Mouse (Mus musculus): ENCODE results near the gene 4931422A03Rik. TPM values are rescaled to one million over a fixed set of nuclear protein-coding genes. Genes with fewer than 3 reads are reported as not detected.
A peak's percentile ranks its signal among the peaks of the same experiment; 100 is the strongest.

4931422A03Rik gene
- polyA plus RNA-seq, 1 experiment from 2014 or later: 1.8 TPM

DNA sequence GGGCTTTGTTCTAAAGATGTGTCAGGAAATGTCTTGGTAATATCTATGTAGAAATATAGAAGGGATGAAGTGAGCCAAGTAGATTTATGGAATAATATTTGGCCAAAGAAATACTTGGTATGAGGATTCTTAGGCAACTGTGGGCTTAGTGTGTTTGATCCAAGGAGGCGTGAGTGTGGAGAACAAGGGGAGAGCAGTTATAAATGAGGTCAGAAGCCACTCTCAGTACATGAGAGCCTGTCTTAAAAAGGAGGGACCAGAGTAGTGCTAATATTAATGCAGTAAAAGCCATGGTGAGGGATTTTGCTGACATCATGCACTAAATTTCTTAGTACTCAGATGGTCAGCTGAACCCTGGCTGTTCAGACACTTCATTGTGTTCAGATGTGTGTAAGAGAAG is 30.2 kb upstream of the 4931422A03Rik start:
- no peak for ATAC-seq (ENCODE audit: low read depth)
- no peak overlapping the region for H3K27ac ChIP-seq (ENCODE audit: low read length)
- H3K27me3 ChIP-seq (ENCODE audit: control insufficient read depth, insufficient read depth, low read depth, low read length): no peaks in the 10 kb centered on the region
- H3K4me3 ChIP-seq (ENCODE audit: low read depth, low read length): no peak overlapping the region
- WGBS (ENCODE audit: insufficient replicate concordance): 78% methylated on average over 1 of the region's 1 CpGs
- no peaks in the 10 kb centered on the region for H3K9me3 ChIP-seq (replicated peaks; ENCODE audit: control insufficient read depth, low read length)
- peaks cover 47% of the 10 kb centered on the region for H3K36me3 ChIP-seq (ENCODE audit: control insufficient read depth, insufficient read depth)
- H3K4me2 ChIP-seq (ENCODE audit: low read depth, low read length): no peak overlapping the region
- H3K4me1 ChIP-seq (ENCODE audit: control insufficient read depth, low read depth, low read length): no peaks in the 10 kb centered on the region
- no peak overlapping the region for H3K9ac ChIP-seq (ENCODE audit: low read depth, low read length)

GRCm38 (mm10) chr2:104044479-104045080 is 16.4 kb upstream of the 4931422A03Rik start:
- no peaks in the 10 kb centered on the region for H3K27me3 ChIP-seq (ENCODE audit: control insufficient read depth, insufficient read depth, low read depth, low read length)
- WGBS (ENCODE audit: insufficient replicate concordance): 29% methylated on average over 1 of the region's 1 CpGs
- no peak overlapping the region for H3K9ac ChIP-seq (ENCODE audit: low read depth, low read length)
- H3K4me1 ChIP-seq (ENCODE audit: control insufficient read depth, low read depth, low read length): peaks cover 17% of the 10 kb centered on the region
- no peaks in the 10 kb centered on the region for H3K9me3 ChIP-seq (replicated peaks; ENCODE audit: control insufficient read depth, low read length)
- H3K4me3 ChIP-seq (ENCODE audit: low read depth, low read length): no peak overlapping the region
- peak overlapping the region; percentile 63 for H3K27ac ChIP-seq (ENCODE audit: low read length)
- H3K4me2 ChIP-seq (ENCODE audit: low read depth, low read length): no peak overlapping the region
- H3K36me3 ChIP-seq (ENCODE audit: control insufficient read depth, insufficient read depth): peaks cover 30% of the 10 kb centered on the region
- peak; percentile 54 for ATAC-seq (ENCODE audit: low read depth)

DNA sequence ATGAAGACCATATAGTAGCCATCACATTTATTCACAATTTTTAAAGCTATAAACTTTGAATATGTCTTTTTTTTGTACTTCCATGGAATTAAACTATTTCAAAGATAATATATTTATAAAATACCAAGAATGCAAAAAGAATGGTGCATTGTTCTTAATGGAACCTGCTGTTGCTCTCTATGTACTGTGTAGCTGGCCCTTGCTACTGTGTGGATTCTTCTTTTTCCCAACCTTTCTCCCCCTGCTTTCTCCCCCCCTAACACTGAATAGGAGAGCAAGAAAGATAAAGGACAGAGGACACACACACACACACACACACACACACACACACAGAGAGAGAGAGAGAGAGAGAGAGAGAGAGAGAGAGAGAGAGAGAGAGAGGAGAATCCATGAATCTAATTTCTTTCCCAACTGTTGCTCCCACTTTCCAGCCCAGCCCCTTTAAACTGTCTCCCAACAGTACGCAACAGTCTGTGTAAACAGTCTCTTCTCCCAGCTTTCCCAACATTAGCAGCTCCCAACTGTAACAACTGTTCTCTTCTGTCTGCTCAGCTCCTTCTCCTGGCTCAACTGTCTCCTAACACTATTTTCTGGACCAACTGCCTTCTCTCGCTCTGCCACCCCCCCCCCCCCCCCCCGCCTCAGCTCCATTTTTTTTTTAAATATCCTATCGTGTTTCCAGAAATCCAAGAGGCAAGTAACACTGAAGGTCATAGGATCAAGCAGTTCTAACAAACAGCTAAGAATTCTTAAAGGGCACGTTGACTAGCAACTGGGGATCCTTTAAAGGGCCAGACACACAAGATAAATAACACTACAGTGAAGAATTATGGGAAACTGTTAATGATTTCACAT is 15.7 kb upstream of the 4931422A03Rik start:
- Histone ChIP-seq H3K27ac (ENCODE audit: low read length) (peak overlapping the region; percentile 63; the same call in 1 of the 2 replicates), H3K36me3 (ENCODE audit: control insufficient read depth, insufficient read depth) (peaks cover 33% of the 10 kb centered on the region), H3K4me1 (ENCODE audit: control insufficient read depth, low read depth, low read length) (peaks cover 17% of the 10 kb centered on the region), H3K4me3 (ENCODE audit: low read depth, low read length) (no peak overlapping the region), H3K4me2 (ENCODE audit: low read depth, low read length) (no peak overlapping the region), H3K9ac (ENCODE audit: low read depth, low read length) (no peak overlapping the region), H3K9me3 (replicated peaks; ENCODE audit: control insufficient read depth, low read length) (no peaks in the 10 kb centered on the region), H3K27me3 (ENCODE audit: control insufficient read depth, insufficient read depth, low read depth, low read length) (no peaks in the 10 kb centered on the region)
- 69% methylated on average over 5 of the region's 5 CpGs for WGBS (ENCODE audit: insufficient replicate concordance)
- no peak; the same call in 1 of the 2 replicates for ATAC-seq (ENCODE audit: low read depth)

DNA sequence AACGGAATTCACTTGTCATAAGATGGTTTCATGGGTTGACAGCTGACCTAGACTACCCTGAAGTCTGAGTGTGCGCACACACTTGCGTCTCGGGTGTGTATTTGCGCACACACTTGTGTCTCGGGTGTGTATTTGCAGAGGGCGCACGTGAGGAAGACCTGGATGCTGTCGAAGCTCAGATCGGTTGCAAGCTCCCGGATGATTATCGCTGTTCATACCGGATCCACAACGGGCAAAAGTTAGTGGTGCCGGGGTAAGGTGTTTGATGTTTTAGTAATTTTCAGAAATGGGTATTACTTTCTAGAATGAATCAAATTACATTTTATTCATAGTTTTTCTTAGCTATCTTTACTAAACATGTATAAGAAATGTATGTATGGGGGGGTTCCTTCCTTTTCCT is 14.6 kb upstream of the 4931422A03Rik start:
- Histone ChIP-seq H3K27me3 (ENCODE audit: control insufficient read depth, insufficient read depth, low read depth, low read length) (no peaks in the 10 kb centered on the region), H3K9ac (ENCODE audit: low read depth, low read length) (no peak overlapping the region), H3K4me3 (ENCODE audit: low read depth, low read length) (no peak overlapping the region), H3K27ac (ENCODE audit: low read length) (no peak overlapping the region), H3K36me3 (ENCODE audit: control insufficient read depth, insufficient read depth) (peaks cover 27% of the 10 kb centered on the region), H3K4me2 (ENCODE audit: low read depth, low read length) (no peak overlapping the region), H3K4me1 (ENCODE audit: control insufficient read depth, low read depth, low read length) (peaks cover 17% of the 10 kb centered on the region), H3K9me3 (replicated peaks; ENCODE audit: control insufficient read depth, low read length) (no peaks in the 10 kb centered on the region)
- ATAC-seq (ENCODE audit: low read depth): no peak
- WGBS (ENCODE audit: insufficient replicate concordance): 90% methylated on average over 15 of the region's 15 CpGs

GRCm38 (mm10) chr2:104041632-104042031 is 13.5 kb upstream of the 4931422A03Rik start:
- ATAC-seq (ENCODE audit: low read depth): no peak
- Histone ChIP-seq H3K9me3 (replicated peaks; ENCODE audit: control insufficient read depth, low read length) (no peaks in the 10 kb centered on the region), H3K9ac (ENCODE audit: low read depth, low read length) (no peak overlapping the region), H3K4me1 (ENCODE audit: control insufficient read depth, low read depth, low read length) (peaks cover 17% of the 10 kb centered on the region), H3K27ac (ENCODE audit: low read length) (0 out of 2 replicates have a peak overlapping the region, but pooled peaks have one; percentile 14), H3K36me3 (ENCODE audit: control insufficient read depth, insufficient read depth) (peaks cover 35% of the 10 kb centered on the region), H3K4me3 (ENCODE audit: low read depth, low read length) (no peak overlapping the region), H3K4me2 (ENCODE audit: low read depth, low read length) (no peak overlapping the region), H3K27me3 (ENCODE audit: control insufficient read depth, insufficient read depth, low read depth, low read length) (no peaks in the 10 kb centered on the region)
- 68% methylated on average over 5 of the region's 5 CpGs for WGBS (ENCODE audit: insufficient replicate concordance)

DNA sequence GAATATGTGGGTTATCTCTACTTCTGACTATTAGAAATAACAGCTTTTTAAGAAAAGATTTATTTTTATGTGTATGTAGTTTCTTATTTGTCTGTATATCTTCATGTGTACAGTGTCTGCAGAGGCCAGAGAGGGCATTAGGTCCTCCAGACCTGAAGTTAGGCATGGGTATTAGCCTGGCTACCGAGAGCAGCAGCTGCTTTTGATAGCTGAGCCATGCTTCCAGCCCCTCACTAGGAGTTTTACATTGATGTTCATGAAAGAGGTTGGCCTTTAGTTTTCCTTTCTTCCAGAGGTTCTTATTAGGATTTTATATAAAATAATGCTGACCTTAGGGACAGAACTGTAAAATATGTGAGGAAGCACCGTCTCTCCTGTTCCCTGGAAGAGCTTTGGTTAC is 10.1 kb upstream of the 4931422A03Rik start:
- Histone ChIP-seq H3K27me3 (ENCODE audit: control insufficient read depth, insufficient read depth, low read depth, low read length) (no peaks in the 10 kb centered on the region), H3K9me3 (replicated peaks; ENCODE audit: control insufficient read depth, low read length) (no peaks in the 10 kb centered on the region), H3K4me1 (ENCODE audit: control insufficient read depth, low read depth, low read length) (peaks cover 9% of the 10 kb centered on the region), H3K36me3 (ENCODE audit: control insufficient read depth, insufficient read depth) (peaks cover 44% of the 10 kb centered on the region), H3K9ac (ENCODE audit: low read depth, low read length) (no peak overlapping the region), H3K4me2 (ENCODE audit: low read depth, low read length) (no peak overlapping the region), H3K27ac (ENCODE audit: low read length) (no peak overlapping the region), H3K4me3 (ENCODE audit: low read depth, low read length) (no peak overlapping the region)
- no peak for ATAC-seq (ENCODE audit: low read depth)
- 86% methylated on average over 2 of the region's 2 CpGs for WGBS (ENCODE audit: insufficient replicate concordance)

DNA sequence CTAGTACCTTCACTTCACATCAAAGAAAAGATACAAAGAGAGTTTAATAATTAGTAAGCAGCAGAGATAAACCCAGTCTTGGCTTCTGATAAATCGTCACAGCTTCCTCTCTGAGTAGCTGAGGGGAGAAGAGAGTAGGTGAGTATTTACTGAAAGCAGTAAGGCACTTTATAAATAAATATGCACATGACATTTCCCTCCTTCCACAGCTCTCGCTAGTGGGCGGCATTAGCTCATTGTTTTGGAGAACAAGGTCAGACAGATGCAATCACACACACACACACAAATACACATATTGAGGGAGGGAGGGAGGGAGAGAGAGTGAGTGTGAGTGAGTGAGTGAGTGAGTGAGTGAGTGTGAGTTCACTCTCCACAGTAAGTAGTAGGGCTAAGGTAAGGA is 8.2 kb upstream of the 4931422A03Rik start:
- no peak for ATAC-seq (ENCODE audit: low read depth)
- Histone ChIP-seq H3K4me2 (ENCODE audit: low read depth, low read length) (no peak overlapping the region), H3K27ac (ENCODE audit: low read length) (no peak overlapping the region), H3K4me1 (ENCODE audit: control insufficient read depth, low read depth, low read length) (peaks cover 6% of the 10 kb centered on the region), H3K36me3 (ENCODE audit: control insufficient read depth, insufficient read depth) (peaks cover 47% of the 10 kb centered on the region), H3K4me3 (ENCODE audit: low read depth, low read length) (no peak overlapping the region), H3K9ac (ENCODE audit: low read depth, low read length) (no peak overlapping the region), H3K9me3 (replicated peaks; ENCODE audit: control insufficient read depth, low read length) (no peaks in the 10 kb centered on the region), H3K27me3 (ENCODE audit: control insufficient read depth, insufficient read depth, low read depth, low read length) (no peaks in the 10 kb centered on the region)
- 71% methylated on average over 3 of the region's 3 CpGs for WGBS (ENCODE audit: insufficient replicate concordance)

DNA sequence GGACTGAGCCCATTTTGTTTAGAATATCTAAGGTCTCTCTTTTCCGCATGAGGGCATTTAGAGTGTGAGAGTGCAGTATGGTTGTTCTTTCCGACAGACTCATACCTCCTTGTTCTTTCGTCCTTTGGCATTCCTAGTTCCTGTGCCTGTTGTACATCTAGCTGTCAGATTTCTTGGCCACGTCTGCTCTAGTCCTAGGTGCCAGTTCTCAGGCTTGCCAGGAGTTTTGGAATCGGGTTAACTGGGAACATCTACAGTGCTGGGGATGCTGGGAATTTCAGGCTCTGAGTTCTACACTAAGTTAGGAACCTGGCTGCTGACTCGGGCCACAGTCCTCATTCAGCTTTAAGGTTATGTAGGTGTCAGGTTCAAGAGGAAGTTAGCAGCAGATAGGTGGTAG is 7.4 kb upstream of the 4931422A03Rik start:
- Histone ChIP-seq H3K4me1 (ENCODE audit: control insufficient read depth, low read depth, low read length) (peaks cover 7% of the 10 kb centered on the region), H3K4me3 (ENCODE audit: low read depth, low read length) (no peak overlapping the region), H3K27me3 (ENCODE audit: control insufficient read depth, insufficient read depth, low read depth, low read length) (no peaks in the 10 kb centered on the region), H3K9ac (ENCODE audit: low read depth, low read length) (no peak overlapping the region), H3K4me2 (ENCODE audit: low read depth, low read length) (no peak overlapping the region), H3K9me3 (replicated peaks; ENCODE audit: control insufficient read depth, low read length) (no peaks in the 10 kb centered on the region), H3K27ac (ENCODE audit: low read length) (no peak overlapping the region), H3K36me3 (ENCODE audit: control insufficient read depth, insufficient read depth) (peaks cover 51% of the 10 kb centered on the region)
- 86% methylated on average over 6 of the region's 6 CpGs for WGBS (ENCODE audit: insufficient replicate concordance)
- no peak for ATAC-seq (ENCODE audit: low read depth)

- WGBS (ENCODE audit: insufficient replicate concordance): 33% methylated on average over 3 of the region's 3 CpGs
- Histone ChIP-seq H3K9me3 (replicated peaks; ENCODE audit: control insufficient read depth, low read length) (no peaks in the 10 kb centered on the region), H3K27me3 (ENCODE audit: control insufficient read depth, insufficient read depth, low read depth, low read length) (no peaks in the 10 kb centered on the region), H3K4me1 (ENCODE audit: control insufficient read depth, low read depth, low read length) (peaks cover 9% of the 10 kb centered on the region), H3K36me3 (ENCODE audit: control insufficient read depth, insufficient read depth) (peaks cover 48% of the 10 kb centered on the region), H3K4me2 (ENCODE audit: low read depth, low read length) (no peak overlapping the region), H3K4me3 (ENCODE audit: low read depth, low read length) (no peak overlapping the region), H3K9ac (ENCODE audit: low read depth, low read length) (no peak overlapping the region), H3K27ac (ENCODE audit: low read length) (no peak overlapping the region)
- peak; percentile 49; the same call in 1 of the 2 replicates for ATAC-seq (ENCODE audit: low read depth)
These were observed 6.8 kb upstream of the 4931422A03Rik start for GRCm38 (mm10) chr2:104034832-104035472.
